Mouse (Mus musculus): Measurements from ENCODE around the gene Batf3. TPM values are rescaled to one million over a fixed set of nuclear protein-coding genes. Genes with fewer than 3 reads are reported as not detected.

The Batf3 gene
- total RNA-seq (2015) (5.2 and 11.7 TPM in 2 replicates), total RNA-seq (2017) (1.8 and 3.4 TPM in 2 replicates)

- peak; percentile 70 for ATAC-seq (ENCODE audit: poor library complexity, severe bottlenecking)
Observed at GRCm38 (mm10) chr1:191097802-191098747, at the start of gene Batf3. Gene Batf3 (plus strand): TSS chr1:191097847.

- no peak for ATAC-seq (ENCODE audit: poor library complexity, severe bottlenecking)
Observed at GRCm38 (mm10) chr1:191053555-191053954, 44.1 kb upstream of the Batf3 start.

GRCm38 (mm10) chr1:191054870-191055532, 42.6 kb upstream of the Batf3 start:
- no peak for ATAC-seq (ENCODE audit: poor library complexity, severe bottlenecking)

GRCm38 (mm10) chr1:191055533-191055873, 42.1 kb upstream of the Batf3 start:
- ATAC-seq (ENCODE audit: poor library complexity, severe bottlenecking) = no peak

GRCm38 (mm10) chr1:191057461-191057860, 40.2 kb upstream of the Batf3 start:
- ATAC-seq (ENCODE audit: poor library complexity, severe bottlenecking) = no peak

- peak; percentile 6; the same call in 1 of the 2 replicates for ATAC-seq (ENCODE audit: poor library complexity, severe bottlenecking)
Observed at GRCm38 (mm10) chr1:191062241-191062780, 35.3 kb upstream of the Batf3 start.

- peak; percentile 99 for ATAC-seq (ENCODE audit: poor library complexity, severe bottlenecking)
Observed at GRCm38 (mm10) chr1:191062781-191063485, 34.7 kb upstream of the Batf3 start, which contains the start of the genes Tatdn3 and Nsl1. Gene Tatdn3 (minus strand): TSS chr1:191062932. Gene Nsl1 (plus strand): TSS chr1:191063012.

GRCm38 (mm10) chr1:191063700-191064099, 33.9 kb upstream of the Batf3 start:
- ATAC-seq (ENCODE audit: poor library complexity, severe bottlenecking) = no peak

GRCm38 (mm10) chr1:191064535-191064934, 33.1 kb upstream of the Batf3 start:
- ATAC-seq (ENCODE audit: poor library complexity, severe bottlenecking) = no peak

GRCm38 (mm10) chr1:191065188-191065587, 32.5 kb upstream of the Batf3 start:
- peak; percentile 13; the same call in 1 of the 2 replicates for ATAC-seq (ENCODE audit: poor library complexity, severe bottlenecking)

GRCm38 (mm10) chr1:191068377-191068776, 29.3 kb upstream of the Batf3 start:
- no peak for ATAC-seq (ENCODE audit: poor library complexity, severe bottlenecking)

GRCm38 (mm10) chr1:191070259-191070658, 27.4 kb upstream of the Batf3 start:
- ATAC-seq (ENCODE audit: poor library complexity, severe bottlenecking) = no peak

- ATAC-seq (ENCODE audit: poor library complexity, severe bottlenecking) = peak; percentile 23; the same call in 1 of the 2 replicates
Observed at GRCm38 (mm10) chr1:191071613-191072012, 26.0 kb upstream of the Batf3 start.

- ATAC-seq (ENCODE audit: poor library complexity, severe bottlenecking) = peak; percentile 30
Observed at GRCm38 (mm10) chr1:191072329-191072913, 25.2 kb upstream of the Batf3 start.

- ATAC-seq (ENCODE audit: poor library complexity, severe bottlenecking) = peak; percentile 69
Observed at GRCm38 (mm10) chr1:191073001-191073400, 24.6 kb upstream of the Batf3 start.

- no peak for ATAC-seq (ENCODE audit: poor library complexity, severe bottlenecking)
Observed at GRCm38 (mm10) chr1:191073486-191073885, 24.2 kb upstream of the Batf3 start.

- ATAC-seq (ENCODE audit: poor library complexity, severe bottlenecking) = peak; percentile 64
Observed at GRCm38 (mm10) chr1:191075199-191075883, 22.3 kb upstream of the Batf3 start.

- no peak for ATAC-seq (ENCODE audit: poor library complexity, severe bottlenecking)
Observed at GRCm38 (mm10) chr1:191083230-191083629, 14.4 kb upstream of the Batf3 start.

GRCm38 (mm10) chr1:191084951-191085559, 12.6 kb upstream of the Batf3 start:
- ATAC-seq (ENCODE audit: poor library complexity, severe bottlenecking) = peak; percentile 66
